Mouse (Mus musculus): ENCODE measurements around the gene Ttc9b.

DNA sequence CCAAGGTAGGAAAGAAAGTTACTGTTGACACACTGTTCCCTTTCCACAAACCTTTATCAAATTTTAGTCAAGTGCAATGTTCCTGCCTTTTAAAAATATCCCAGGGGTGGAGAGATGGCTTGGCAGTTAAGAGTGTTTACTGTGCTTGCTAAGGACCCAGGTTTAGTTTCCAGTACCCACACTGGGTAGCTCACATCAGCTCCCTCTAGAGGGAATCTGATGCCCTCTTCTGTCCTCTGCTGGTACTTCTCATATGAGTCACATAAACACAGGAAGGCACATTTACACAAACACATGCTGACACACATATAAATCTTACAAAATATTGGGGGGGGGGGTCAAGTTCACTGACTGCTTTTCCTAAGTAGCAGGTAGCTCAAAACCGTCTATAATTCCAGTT lies 9.2 kb upstream of the Ttc9b start:
- TF ChIP-seq EP300 (IDR thresholded peaks at IDR 0.05; ENCODE audit: insufficient read depth, low read depth, low read length) (no peak), CTCF (IDR thresholded peaks at IDR 0.05; ENCODE audit: low read depth, low read length) (no peak)
